Mouse (Mus musculus) ES-Bruce4 (cell line): ENCODE data around the gene Pik3ip1. TPM values are rescaled to one million over a fixed set of nuclear protein-coding genes. Genes with fewer than 3 reads are reported as not detected.

ENCODE experiments used
- H3K27ac ChIP-seq: 2 replicates; pipeline ENCODE4 v1.5.1; 2012; ENCODE audit warnings: low read length, inconsistent platforms; ENCODE audit not compliant: insufficient read depth
- H3K27me3 ChIP-seq: 2 replicates; pipeline ENCODE4 v1.6.1; 2012; ENCODE audit warnings: mild to moderate bottlenecking, low read length, inconsistent platforms; ENCODE audit not compliant: control insufficient read depth, poor library complexity, insufficient read depth, severe bottlenecking
- H3K36me3 ChIP-seq: 2 replicates; pipeline ENCODE4 v1.6.1; 2012; ENCODE audit warnings: inconsistent platforms, mild to moderate bottlenecking, low read length, moderate library complexity; ENCODE audit not compliant: control insufficient read depth, poor library complexity, insufficient read depth, severe bottlenecking
- H3K4me1 ChIP-seq: one replicate; pipeline ENCODE4 v1.8.1; 2011; ENCODE audit warnings: low read length; ENCODE audit not compliant: control insufficient read depth, insufficient read depth
- H3K4me3 ChIP-seq: 2 replicates; pipeline ENCODE4 v1.5.1; 2011; ENCODE audit warnings: low read depth, mild to moderate bottlenecking, low read length
- H3K9ac ChIP-seq: 2 replicates; pipeline ENCODE4 v1.6.1; 2012; ENCODE audit warnings: low read depth, mild to moderate bottlenecking, inconsistent platforms; ENCODE audit not compliant: poor library complexity, severe bottlenecking
- H3K9me3 ChIP-seq: replicated peaks from 2 replicates; pipeline ENCODE4 v1.6.1; 2012; ENCODE audit warnings: mild to moderate bottlenecking, low read length, inconsistent platforms; ENCODE audit not compliant: control insufficient read depth, poor library complexity, insufficient read depth, severe bottlenecking
- CTCF ChIP-seq: IDR thresholded peaks from one replicate; pipeline ENCODE4 v1.8.1; 2011; ENCODE audit warnings: low read depth, low read length
- EP300 ChIP-seq: IDR thresholded peaks from 2 replicates; pipeline ENCODE4 v1.6.1; 2011; ENCODE audit warnings: low read depth, low read length; ENCODE audit not compliant: insufficient read depth
- POLR2A ChIP-seq: IDR thresholded peaks from one replicate; pipeline ENCODE4 v1.8.1; 2011; ENCODE audit warnings: low read length; ENCODE audit not compliant: insufficient read depth
- polyA plus RNA-seq: library from polyadenylated mRNA; stranded (reverse); fragments of >200 nt; gene quantifications from 2 replicates; pipeline ENCODE4 v1.2.4, GENCODE M21; 2011; ENCODE audit warnings: low read depth; ENCODE audit not compliant: missing spikeins, insufficient read depth, insufficient read length

Pik3ip1 gene
- 17.0 TPM in 2 replicates for polyA plus RNA-seq

DNA sequence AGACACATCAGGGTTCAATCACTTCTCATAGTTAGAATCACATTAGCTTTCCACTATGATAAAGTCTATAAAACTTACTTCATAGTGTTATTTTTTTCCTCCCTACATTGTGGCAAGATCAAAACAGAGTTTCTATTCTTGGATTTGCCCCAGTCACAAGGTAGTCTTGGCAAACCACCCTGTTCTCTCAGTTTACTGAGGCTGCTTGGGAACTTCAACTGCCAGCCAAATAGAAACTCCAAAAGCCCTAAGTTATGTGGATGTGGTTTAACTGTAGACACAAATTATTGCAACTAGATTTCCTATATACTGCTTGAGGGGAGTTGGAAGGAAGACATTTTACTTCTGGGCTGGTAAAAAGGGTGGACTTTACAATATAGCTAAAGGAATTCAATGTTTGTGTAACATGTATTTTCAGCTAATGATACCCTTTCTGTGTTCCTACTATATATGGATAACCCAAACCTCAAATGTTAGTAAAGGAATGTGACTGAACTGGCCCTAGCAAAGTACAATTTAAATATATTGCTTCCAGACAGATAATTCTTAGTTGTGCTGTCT, at the start of gene Pik3ip1:
Gene Pik3ip1, plus strand, starts transcription at position 511 of the 561 bp plus-strand sequence.
- H3K4me1 ChIP-seq = peaks cover 7% of the 10 kb centered on the region
- no peak within 1 kb of the TSS for H3K27ac ChIP-seq

GRCm38 (mm10) chr11:3282887-3283286, 47.3 kb upstream of the Pik3ip1 start:
- Histone ChIP-seq H3K9ac (no peak overlapping the region), H3K27ac (no peak overlapping the region), H3K4me1 (no peaks in the 10 kb centered on the region), H3K27me3 (no peaks in the 10 kb centered on the region), H3K36me3 (no peaks in the 10 kb centered on the region), H3K4me3 (no peak overlapping the region), H3K9me3 (peaks cover 26% of the 10 kb centered on the region)
- TF ChIP-seq POLR2A (no peak), CTCF (no peak), EP300 (no peak)

More for the DNA sequence above, at the start of gene Pik3ip1:
- Histone ChIP-seq H3K9ac (peak within 1 kb of the TSS; percentile 84), H3K27me3 (no peaks in the 10 kb centered on the region), H3K4me3 (peak within 1 kb of the TSS; percentile 51), H3K9me3 (no peaks in the 10 kb centered on the region), H3K36me3 (no peaks in the 10 kb centered on the region)
- TF ChIP-seq POLR2A (no peak), EP300 (no peak), CTCF (no peak)

GRCm38 (mm10) chr11:3283645-3284044, 46.6 kb upstream of the Pik3ip1 start:
- Histone ChIP-seq H3K9ac (no peak overlapping the region), H3K4me3 (no peak overlapping the region), H3K27me3 (no peaks in the 10 kb centered on the region), H3K36me3 (no peaks in the 10 kb centered on the region), H3K4me1 (no peaks in the 10 kb centered on the region), H3K27ac (no peak overlapping the region), H3K9me3 (peaks cover 26% of the 10 kb centered on the region)
- TF ChIP-seq POLR2A = no peak
- TF ChIP-seq CTCF = no peak
- TF ChIP-seq EP300 = no peak

- Histone ChIP-seq H3K36me3 (no peaks in the 10 kb centered on the region), H3K9ac (no peak overlapping the region), H3K27ac (no peak overlapping the region), H3K27me3 (no peaks in the 10 kb centered on the region), H3K9me3 (peaks cover 21% of the 10 kb centered on the region), H3K4me1 (no peaks in the 10 kb centered on the region), H3K4me3 (no peak overlapping the region)
- TF ChIP-seq EP300 (no peak), CTCF (no peak), POLR2A (no peak)
These were observed 44.3 kb upstream of the Pik3ip1 start for GRCm38 (mm10) chr11:3285940-3286339.

- no peak overlapping the region for H3K27ac ChIP-seq
- H3K4me1 ChIP-seq = no peaks in the 10 kb centered on the region
- peaks cover 11% of the 10 kb centered on the region for H3K9me3 ChIP-seq
- H3K36me3 ChIP-seq = no peaks in the 10 kb centered on the region
- no peak overlapping the region for H3K9ac ChIP-seq
- H3K27me3 ChIP-seq = no peaks in the 10 kb centered on the region
- no peak for TF ChIP-seq EP300
- TF ChIP-seq CTCF = no peak
- no peak for TF ChIP-seq POLR2A
- no peak overlapping the region for H3K4me3 ChIP-seq
These were observed 43.1 kb upstream of the Pik3ip1 start for GRCm38 (mm10) chr11:3287131-3287530.

DNA sequence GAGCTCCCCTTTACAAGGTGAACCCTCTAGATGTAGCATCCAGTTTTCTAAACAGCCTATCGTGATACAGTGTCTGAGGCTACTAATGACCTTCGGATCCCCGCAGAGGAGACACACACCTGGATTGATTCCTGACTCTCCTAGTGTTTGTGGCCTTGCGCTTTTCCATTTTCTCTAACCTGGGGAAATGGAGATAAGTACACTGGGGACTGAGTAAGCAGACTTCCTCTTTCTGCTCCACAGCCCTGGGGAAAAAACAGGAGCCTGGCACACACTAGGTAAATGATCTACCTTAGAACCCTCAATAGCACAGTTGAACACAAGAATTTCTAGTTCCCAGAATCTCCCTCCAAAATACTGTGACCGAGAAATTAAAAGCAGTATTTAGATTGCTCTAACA, 42.3 kb upstream of the Pik3ip1 start:
- Histone ChIP-seq H3K36me3 (no peaks in the 10 kb centered on the region), H3K4me1 (no peaks in the 10 kb centered on the region), H3K4me3 (no peak overlapping the region), H3K9me3 (peaks cover 6% of the 10 kb centered on the region), H3K9ac (peak overlapping the region; percentile 94; the same call in 1 of the 2 replicates), H3K27me3 (no peaks in the 10 kb centered on the region), H3K27ac (no peak overlapping the region)
- TF ChIP-seq EP300 (no peak), POLR2A (no peak), CTCF (no peak)
